Comparison of ENCODE assay signal across 7 mouse cellular contexts in the genomic region with DNA sequence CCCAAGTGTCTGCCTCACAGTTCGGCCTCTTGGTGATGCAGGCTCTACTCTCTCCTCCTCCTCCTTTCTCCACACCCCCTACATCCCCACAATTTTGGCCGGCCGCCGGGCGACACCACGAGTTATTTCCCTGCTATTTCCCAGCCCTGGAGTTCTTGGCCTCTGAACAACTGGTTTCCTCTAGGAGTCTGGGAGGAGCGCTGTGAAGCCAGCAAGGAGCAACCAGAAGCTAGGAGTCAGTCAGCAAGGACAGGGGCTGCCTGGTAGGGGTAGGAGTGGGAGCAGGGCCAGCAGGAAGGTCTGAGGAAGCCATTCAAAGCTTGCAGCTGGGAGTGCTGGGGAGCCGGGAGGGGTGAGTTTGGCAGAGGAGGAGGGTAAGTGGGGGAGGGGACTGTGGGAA. TPM values are rescaled to one million over a fixed set of nuclear protein-coding genes. Genes with fewer than 3 reads are reported as not detected.
DNase-seq lines count a peak whose midpoint lies in the region; ATAC-seq lines count a peak whose summit lies in the region.

A gene (plus strand): TSS at position 136 of the 400 bp plus-strand sequence.

- H3K4me1 ChIP-seq in forebrain, embryonic 14.5 days (ENCODE audit: control insufficient read depth, insufficient read depth, low read length): peaks cover 22% of the 10 kb centered on the region
- peaks cover 34% of the 10 kb centered on the region for H3K4me1 ChIP-seq in heart, embryonic 16.5 days (ENCODE audit: control insufficient read depth, insufficient read depth, low read length)
- H3K4me1 ChIP-seq in liver, embryonic 11.5 days (replicated peaks; ENCODE audit: control insufficient read depth, insufficient read depth, low read length): peaks cover 38% of the 10 kb centered on the region

- H3K4me3 ChIP-seq in forebrain, embryonic 14.5 days (ENCODE audit: low read depth, low read length): peak within 1 kb of the TSS; percentile 2; the same call in 1 of the 2 replicates
- H3K4me3 ChIP-seq in heart, embryonic 16.5 days (ENCODE audit: low read length): peak within 1 kb of the TSS; percentile 23
- no peak within 1 kb of the TSS for H3K4me3 ChIP-seq in liver, embryonic 11.5 days (ENCODE audit: low read depth, low read length)

- H3K9me3 ChIP-seq in forebrain, embryonic 14.5 days (replicated peaks; ENCODE audit: control insufficient read depth, low read length): no peaks in the 10 kb centered on the region
- no peaks in the 10 kb centered on the region for H3K9me3 ChIP-seq in heart, embryonic 16.5 days (replicated peaks; ENCODE audit: control insufficient read depth, low read length)
- H3K9me3 ChIP-seq in liver, embryonic 11.5 days (ENCODE audit: control insufficient read depth, low read length): no peaks in the 10 kb centered on the region

- WGBS in forebrain, embryonic 14.5 days: 25% methylated on average over 8 of the region's 8 CpGs
- WGBS in heart, embryonic 16.5 days: 34% methylated on average over 8 of the region's 8 CpGs
- 72% methylated on average over 8 of the region's 8 CpGs for WGBS in liver, embryonic 11.5 days

- peaks cover 12% of the 10 kb centered on the region; the same call in 1 of the 2 replicates for H3K36me3 ChIP-seq in forebrain, embryonic 14.5 days (ENCODE audit: control insufficient read depth, insufficient read depth, low read length)
- H3K36me3 ChIP-seq in heart, embryonic 16.5 days (ENCODE audit: control insufficient read depth, insufficient read depth): peaks cover 3% of the 10 kb centered on the region; the same call in 1 of the 2 replicates
- H3K36me3 ChIP-seq in liver, embryonic 11.5 days (ENCODE audit: control insufficient read depth, insufficient read depth, low read length): peaks cover 11% of the 10 kb centered on the region

- H3K27me3 ChIP-seq in forebrain, embryonic 14.5 days (replicated peaks; ENCODE audit: control insufficient read depth, insufficient read depth, low read length): no peaks in the 10 kb centered on the region
- H3K27me3 ChIP-seq in heart, embryonic 16.5 days (ENCODE audit: control insufficient read depth, insufficient read depth, low read length): no peaks in the 10 kb centered on the region
- H3K27me3 ChIP-seq in liver, embryonic 11.5 days (replicated peaks; ENCODE audit: control insufficient read depth, insufficient read depth, low read length): no peaks in the 10 kb centered on the region

- H3K9ac ChIP-seq in forebrain, embryonic 14.5 days (ENCODE audit: low read length): peak within 1 kb of the TSS; percentile 4; the same call in 1 of the 2 replicates
- H3K9ac ChIP-seq in heart, embryonic 16.5 days (ENCODE audit: low read length): peak within 1 kb of the TSS; percentile 38
- H3K9ac ChIP-seq in liver, embryonic 11.5 days (ENCODE audit: low read depth, low read length): no peak within 1 kb of the TSS

- peak; percentile 45 for DNase-seq in brain, embryonic 18.5 days (ENCODE audit: low read depth, low spot score)
- peak; percentile 75 for DNase-seq in forebrain, embryonic 14.5 days (ENCODE audit: low spot score)
- peak; percentile 94 for DNase-seq in kidney, postnatal 10 days
- no peak for DNase-seq in liver, embryonic 11.5 days (ENCODE audit: low spot score)
- DNase-seq in ovary, adult 18-20 months (ENCODE audit: low spot score): peak; percentile 78
- DNase-seq in spleen, postnatal 10 days (ENCODE audit: low spot score in 2 of 2): no peak

- H3K27ac ChIP-seq in forebrain, embryonic 14.5 days (ENCODE audit: low read depth, low read length): peak within 1 kb of the TSS; percentile 49; the same call in 1 of the 2 replicates
- H3K27ac ChIP-seq in heart, embryonic 16.5 days (ENCODE audit: low read length): peak within 1 kb of the TSS; percentile 82
- H3K27ac ChIP-seq in liver, embryonic 11.5 days (ENCODE audit: low read depth, low read length): no peak within 1 kb of the TSS

- peak; percentile 45 for ATAC-seq in forebrain, embryonic 14.5 days
- ATAC-seq in heart, embryonic 16.5 days (replicated peaks; ENCODE audit: extremely low read depth, insufficient read depth, low FRiP score): peak; percentile 77
- no peak for ATAC-seq in liver, embryonic 11.5 days (replicated peaks; ENCODE audit: low FRiP score)

- H3K4me2 ChIP-seq in forebrain, embryonic 14.5 days (ENCODE audit: low read length): peak within 1 kb of the TSS; percentile 39
- H3K4me2 ChIP-seq in heart, embryonic 16.5 days (ENCODE audit: low read depth, low read length): peak within 1 kb of the TSS; percentile 44
- 0 out of 2 replicates have a peak within 1 kb of the TSS, but pooled peaks have one; percentile 9 for H3K4me2 ChIP-seq in liver, embryonic 11.5 days

RNA-seq across cellular contexts. Expression of the gene that starts here (rescaled TPM):
- polyA plus RNA-seq in forebrain, embryonic 14.5 days (2014; fragmentation: Nextera tagmentation; extraction: Ambion mirVana): 2.6 and 3.2 TPM in 2 replicates
- 3.5 and 4.2 TPM in 2 replicates for polyA plus RNA-seq in heart, embryonic 16.5 days (2015; fragmentation: Nextera tagmentation; extraction: Ambion mirVana)
- polyA plus RNA-seq in liver, embryonic 11.5 days (2014; fragmentation: Nextera tagmentation; extraction: Ambion mirVana): 0.13 and 0.26 TPM in 2 replicates

Comparison
In these comparisons a context has a peak if more than half of its experiments do, and no peak if none do; other contexts are left out.
1. DNase-seq: peak in brain, embryonic 18.5 days (single experiment), forebrain, embryonic 14.5 days (single experiment), kidney, postnatal 10 days (single experiment) and ovary, adult 18-20 months (single experiment); none in liver, embryonic 11.5 days (single experiment) and spleen, postnatal 10 days (0 of 2).
2. Peak in every context shown above with its lines, with median percentiles within 50 percentile points of each other: H3K4me2 ChIP-seq.